Mouse (Mus musculus) megakaryocyte, embryonic 14.5 days (primary cell): Measurements from ENCODE around the gene Pde4b. TPM values are rescaled to one million over a fixed set of nuclear protein-coding genes. Genes with fewer than 3 reads are reported as not detected.

ENCODE experiments used
- H3K27me3 ChIP-seq: replicated peaks from 2 replicates; pipeline ENCODE3; 2012; ENCODE audit warnings: inconsistent platforms
- H3K36me3 ChIP-seq: replicated peaks from 2 replicates; pipeline ENCODE3; 2012; ENCODE audit warnings: low read length, inconsistent platforms, mixed read lengths
- H3K4me1 ChIP-seq: 2 replicates; pipeline ENCODE4 v1.6.1; 2012; ENCODE audit warnings: inconsistent platforms
- H3K4me3 ChIP-seq: replicated peaks from 2 replicates; pipeline ENCODE3; 2012; ENCODE audit warnings: moderate library complexity, mild to moderate bottlenecking, inconsistent platforms
- H3K9me3 ChIP-seq: 2 replicates; pipeline ENCODE4 v1.6.1; 2012; ENCODE audit warnings: inconsistent platforms
- FLI1 ChIP-seq: IDR thresholded peaks from 2 replicates; pipeline ENCODE4 v1.6.1; 2012; ENCODE audit warnings: low read length, inconsistent platforms, mixed read lengths
- GATA1 ChIP-seq: IDR thresholded peaks from 3 replicates; pipeline ENCODE4 v1.6.1; 2012; ENCODE audit warnings: mixed read lengths, low read length, inconsistent platforms, borderline replicate concordance
- polyA plus RNA-seq: library from polyadenylated mRNA; stranded (reverse); fragments of >175 nt; gene quantifications from 2 replicates; pipeline ENCODE4 v1.2.3, GENCODE M21; 2012; ENCODE audit warnings: low replicate concordance; ENCODE audit not compliant: insufficient read depth

Gene Pde4b
- polyA plus RNA-seq, 1 experiment = 1.2 TPM

DNA sequence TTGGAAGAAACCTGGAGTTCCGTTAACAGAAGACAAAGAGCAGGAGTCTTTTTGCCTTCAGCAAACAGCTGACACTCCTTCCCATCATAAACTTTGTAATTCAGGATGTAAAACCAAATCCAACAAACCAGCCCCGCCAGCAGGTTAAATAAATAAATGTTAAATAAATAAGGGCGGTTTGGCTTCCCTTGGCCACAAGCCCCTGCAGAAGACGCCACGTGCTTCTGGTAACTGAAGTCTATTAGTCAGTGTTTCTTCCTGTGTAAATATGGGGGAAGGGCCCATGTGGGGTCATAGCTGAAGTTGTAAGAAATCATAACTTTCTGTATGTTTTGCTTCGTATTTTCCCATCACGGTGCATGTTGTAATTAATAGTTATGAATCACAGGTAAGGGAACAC is 440.0 kb downstream of the Pde4b start:
- TF ChIP-seq FLI1 = no peak
- Histone ChIP-seq H3K9me3 (no peaks in the 10 kb centered on the region), H3K4me3 (no peak overlapping the region), H3K4me1 (peaks cover 13% of the 10 kb centered on the region; the same call in 1 of the 2 replicates), H3K36me3 (no peaks in the 10 kb centered on the region), H3K27me3 (peaks cover 4% of the 10 kb centered on the region)

GRCm38 (mm10) chr4:102530797-102531196 is 443.5 kb downstream of the Pde4b start:
- no peak overlapping the region for H3K4me3 ChIP-seq
- H3K9me3 ChIP-seq = no peaks in the 10 kb centered on the region
- peaks cover 4% of the 10 kb centered on the region for H3K27me3 ChIP-seq
- peaks cover 17% of the 10 kb centered on the region for H3K4me1 ChIP-seq
- TF ChIP-seq FLI1 (no peak), GATA1 (no peak)
- no peaks in the 10 kb centered on the region for H3K36me3 ChIP-seq

DNA sequence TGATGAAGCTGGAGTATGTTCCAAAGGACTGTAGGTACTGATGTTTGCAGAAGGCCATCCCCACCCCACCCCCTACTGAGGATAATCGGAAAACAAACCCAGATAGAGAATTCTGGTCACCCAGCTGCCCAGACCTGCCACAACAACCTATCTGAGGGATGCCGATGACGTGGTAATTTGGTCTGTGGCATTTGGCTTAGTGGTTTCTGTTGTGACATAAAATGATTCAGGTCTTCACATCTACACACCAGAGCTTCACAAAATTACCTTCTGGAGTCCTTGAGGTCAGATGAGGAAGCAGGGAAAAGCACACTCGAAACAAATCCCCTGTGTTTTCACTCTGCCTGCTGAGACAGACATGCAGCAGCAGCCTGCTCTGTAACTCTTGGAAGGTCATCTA is 444.4 kb downstream of the Pde4b start:
- TF ChIP-seq FLI1 (no peak), GATA1 (no peak)
- peaks cover 17% of the 10 kb centered on the region for H3K4me1 ChIP-seq
- no peak overlapping the region for H3K4me3 ChIP-seq
- no peaks in the 10 kb centered on the region for H3K9me3 ChIP-seq
- H3K36me3 ChIP-seq = no peaks in the 10 kb centered on the region
- H3K27me3 ChIP-seq = peaks cover 2% of the 10 kb centered on the region

GRCm38 (mm10) chr4:102533183-102534048 is 446.1 kb downstream of the Pde4b start:
- H3K4me3 ChIP-seq = no peak overlapping the region

GRCm38 (mm10) chr4:102534049-102534730 is 446.8 kb downstream of the Pde4b start:
- Histone ChIP-seq H3K9me3 (no peaks in the 10 kb centered on the region), H3K27me3 (peaks cover 2% of the 10 kb centered on the region), H3K36me3 (no peaks in the 10 kb centered on the region), H3K4me3 (peak overlapping the region; percentile 10), H3K4me1 (peaks cover 17% of the 10 kb centered on the region)
- TF ChIP-seq FLI1 (no peak), GATA1 (no peak)

More at GRCm38 (mm10) chr4:102533183-102534048, 446.1 kb downstream of the Pde4b start:
- peaks cover 17% of the 10 kb centered on the region for H3K4me1 ChIP-seq
- H3K9me3 ChIP-seq = no peaks in the 10 kb centered on the region
- peaks cover 2% of the 10 kb centered on the region for H3K27me3 ChIP-seq
- no peak for TF ChIP-seq FLI1
- TF ChIP-seq GATA1 = no peak
- no peaks in the 10 kb centered on the region for H3K36me3 ChIP-seq

GRCm38 (mm10) chr4:102535886-102536285 is 448.5 kb downstream of the Pde4b start:
- Histone ChIP-seq H3K9me3 (no peaks in the 10 kb centered on the region), H3K4me3 (no peak overlapping the region), H3K4me1 (peaks cover 17% of the 10 kb centered on the region), H3K27me3 (no peaks in the 10 kb centered on the region), H3K36me3 (no peaks in the 10 kb centered on the region)
- TF ChIP-seq FLI1 (no peak), GATA1 (no peak)

DNA sequence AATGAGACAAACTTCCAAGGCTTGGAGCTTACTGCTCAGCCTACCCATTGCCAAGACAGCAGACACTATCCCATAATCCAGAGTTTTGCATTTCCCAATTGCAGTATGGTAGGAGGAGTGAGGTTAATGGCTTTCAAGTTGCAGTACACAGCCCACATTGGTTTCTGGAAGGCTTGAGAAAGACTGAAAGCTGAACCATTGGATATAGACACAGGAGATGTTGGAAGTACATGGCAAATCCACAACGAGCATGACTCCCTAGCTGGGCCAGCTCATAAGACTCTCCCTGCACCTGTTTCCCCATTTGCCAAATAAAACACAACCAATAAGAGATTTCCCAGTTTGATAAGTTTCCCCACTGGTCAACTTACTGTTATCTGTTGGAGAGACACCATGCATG is 450.9 kb downstream of the Pde4b start:
- no peaks in the 10 kb centered on the region for H3K27me3 ChIP-seq
- peaks cover 11% of the 10 kb centered on the region for H3K4me1 ChIP-seq
- H3K36me3 ChIP-seq = no peaks in the 10 kb centered on the region
- TF ChIP-seq GATA1 (no peak), FLI1 (no peak)
- no peaks in the 10 kb centered on the region for H3K9me3 ChIP-seq
- no peak overlapping the region for H3K4me3 ChIP-seq

DNA sequence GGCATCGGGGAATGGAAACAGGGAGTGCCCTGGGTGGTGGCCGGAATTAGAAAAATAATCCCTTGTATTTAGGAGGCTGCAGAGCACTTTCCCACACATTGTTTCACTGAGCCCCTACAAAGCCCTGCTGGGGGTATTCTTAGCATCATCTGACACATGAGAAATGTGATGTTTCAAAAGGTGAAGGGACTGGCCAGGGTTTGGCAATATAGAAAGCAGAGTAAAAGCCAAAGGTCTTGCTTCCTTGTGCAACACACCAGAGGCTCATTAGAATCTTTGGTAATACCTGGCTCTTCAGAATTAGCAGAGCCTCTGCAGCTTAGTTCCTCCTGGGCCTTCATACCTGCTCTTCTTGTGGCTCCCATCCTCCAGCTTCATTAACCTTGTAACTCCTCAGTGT is 451.4 kb downstream of the Pde4b start:
- H3K4me3 ChIP-seq = no peak overlapping the region
- TF ChIP-seq FLI1 (no peak), GATA1 (no peak)
- H3K9me3 ChIP-seq = no peaks in the 10 kb centered on the region
- peaks cover 8% of the 10 kb centered on the region for H3K4me1 ChIP-seq
- no peaks in the 10 kb centered on the region for H3K27me3 ChIP-seq
- no peaks in the 10 kb centered on the region for H3K36me3 ChIP-seq

GRCm38 (mm10) chr4:102539598-102540180 is 452.3 kb downstream of the Pde4b start:
- Histone ChIP-seq H3K36me3 (no peaks in the 10 kb centered on the region), H3K4me1 (no peaks in the 10 kb centered on the region), H3K4me3 (no peak overlapping the region), H3K27me3 (no peaks in the 10 kb centered on the region), H3K9me3 (no peaks in the 10 kb centered on the region)
- TF ChIP-seq FLI1 (no peak), GATA1 (no peak)

- TF ChIP-seq GATA1 (no peak), FLI1 (no peak)
- no peak overlapping the region for H3K4me3 ChIP-seq
- H3K36me3 ChIP-seq = no peaks in the 10 kb centered on the region
- peaks cover 2% of the 10 kb centered on the region for H3K27me3 ChIP-seq
- no peaks in the 10 kb centered on the region for H3K9me3 ChIP-seq
- H3K4me1 ChIP-seq = no peaks in the 10 kb centered on the region
Observed at GRCm38 (mm10) chr4:102542976-102543375, 455.6 kb downstream of the Pde4b start.
